Mouse (Mus musculus) cerebellum, adult 11-12 months (tissue): ENCODE data around the gene Cep72.
"Not testable (repeated sequence)": the region's sequence is repeated elsewhere in the genome, so short reads cannot be mapped to it uniquely, and the experiment has no call there.

ENCODE experiments used
- DNase-seq: peaks from one replicate; pipeline ENCODE4 v3.0.0; 2022

Gene Cep72

GRCm38 (mm10) chr13:74029013-74029412 is 33.1 kb downstream of the Cep72 start:
- DNase-seq: no peak

GRCm38 (mm10) chr13:74028116-74028515 is 34.0 kb downstream of the Cep72 start:
- peak; percentile 38 for DNase-seq

GRCm38 (mm10) chr13:74026215-74026614 is 35.9 kb downstream of the Cep72 start:
- peak; percentile 47 for DNase-seq

GRCm38 (mm10) chr13:74025151-74026081 is 36.7 kb downstream of the Cep72 start:
- DNase-seq: peak; percentile 39

GRCm38 (mm10) chr13:74019006-74019405 is 43.1 kb downstream of the Cep72 start:
- DNase-seq: not testable (repeated sequence)

GRCm38 (mm10) chr13:74017426-74017825 is 44.7 kb downstream of the Cep72 start:
- DNase-seq: no peak

GRCm38 (mm10) chr13:74015908-74016307 is 46.2 kb downstream of the Cep72 start:
- DNase-seq: no peak

GRCm38 (mm10) chr13:74010678-74011077 is 51.4 kb downstream of the Cep72 start:
- peak; percentile 71 for DNase-seq

GRCm38 (mm10) chr13:74009791-74010614 is 52.1 kb downstream of the Cep72 start:
- peak; percentile 85 for DNase-seq

GRCm38 (mm10) chr13:74008948-74009718 is 53.0 kb downstream of the Cep72 start, which contains the start of gene Tppp:
Gene Tppp (plus strand): TSS chr13:74009407.
- peak; percentile 96 for DNase-seq

GRCm38 (mm10) chr13:74008216-74008615 is 53.9 kb downstream of the Cep72 start:
- DNase-seq: peak; percentile 50

- not testable (repeated sequence) for DNase-seq
Measured at GRCm38 (mm10) chr13:74006881-74007280, 55.2 kb downstream of the Cep72 start.

- no peak for DNase-seq
Measured at GRCm38 (mm10) chr13:74001492-74001891, 60.6 kb downstream of the Cep72 start.

GRCm38 (mm10) chr13:74000961-74001360 is 61.1 kb downstream of the Cep72 start:
- DNase-seq: no peak

GRCm38 (mm10) chr13:74000519-74000918 is 61.6 kb downstream of the Cep72 start:
- DNase-seq: no peak

- no peak for DNase-seq
Measured at GRCm38 (mm10) chr13:73996456-73996855, 65.6 kb downstream of the Cep72 start.

- no peak for DNase-seq
Measured at GRCm38 (mm10) chr13:73991267-73991666, 70.8 kb downstream of the Cep72 start.

- DNase-seq: no peak
Measured at GRCm38 (mm10) chr13:73990761-73991160, 71.3 kb downstream of the Cep72 start.

GRCm38 (mm10) chr13:73990325-73990724 is 71.8 kb downstream of the Cep72 start:
- no peak for DNase-seq
